Mouse (Mus musculus) midbrain, embryonic 10.5 days (tissue): ENCODE data around the gene Clca3a1. TPM values are rescaled to one million over a fixed set of nuclear protein-coding genes. Genes with fewer than 3 reads are reported as not detected.

Experiments used
- DNase-seq: peaks from one replicate; pipeline ENCODE4 v3.0.0-alpha.2; 2017; ENCODE audit warnings: low spot score
- H3K27ac ChIP-seq: fragments of 300-500 bp; sonication (generic); replicated peaks from 2 replicates; pipeline ENCODE4 v1.5.1; 2016; ENCODE audit warnings: mild to moderate bottlenecking
- H3K27me3 ChIP-seq: fragments of 300-500 bp; sonication (generic); 2 replicates; pipeline ENCODE4 v1.6.1; 2016; ENCODE audit warnings: low read depth, mild to moderate bottlenecking; ENCODE audit not compliant: poor library complexity, severe bottlenecking
- H3K36me3 ChIP-seq: fragments of 300-500 bp; sonication (generic); 2 replicates; pipeline ENCODE4 v1.6.1; 2016; ENCODE audit warnings: mild to moderate bottlenecking, moderate library complexity
- H3K4me1 ChIP-seq: fragments of 300-500 bp; sonication (generic); 2 replicates; pipeline ENCODE4 v1.6.1; 2016
- H3K4me3 ChIP-seq: fragments of 300-500 bp; sonication (generic); 2 replicates; pipeline ENCODE4 v1.5.1; 2016; ENCODE audit warnings: mild to moderate bottlenecking, moderate library complexity
- H3K9me3 ChIP-seq: fragments of 300-500 bp; sonication (generic); replicated peaks from 2 replicates; pipeline ENCODE4 v1.6.1; 2016; ENCODE audit warnings: mild to moderate bottlenecking
- WGBS: fragments of 180-500 bp; shearing (Covaris S2); methylation state at CpG from one replicate; pipeline ENCODE4 v1.1.7; 2016; 5-methylcytosine and 5-hydroxymethylcytosine counted together
- polyA plus RNA-seq: library from polyadenylated mRNA; unstranded; fragments of >200 nt; fragmentation: Nextera tagmentation; extraction: Ambion mirVana; gene quantifications from 2 replicates; pipeline ENCODE4 v1.2.1, GENCODE M21; 2016

Clca3a1 gene
- polyA plus RNA-seq, 1 experiment from 2014 or later: not detected

- no peak for DNase-seq
- no peak overlapping the region for H3K27ac ChIP-seq
- 91% methylated on average over 7 of the region's 7 CpGs for WGBS
- H3K36me3 ChIP-seq: peaks cover 23% of the 10 kb centered on the region
- H3K4me1 ChIP-seq: peaks cover 38% of the 10 kb centered on the region
- no peaks in the 10 kb centered on the region for H3K27me3 ChIP-seq
- H3K4me3 ChIP-seq: no peak overlapping the region
- no peaks in the 10 kb centered on the region for H3K9me3 ChIP-seq
Measured at GRCm38 (mm10) chr3:144715033-144715432, 45.7 kb downstream of the Clca3a1 start.

- no peaks in the 10 kb centered on the region for H3K9me3 ChIP-seq
- no peak for DNase-seq
- peaks cover 23% of the 10 kb centered on the region for H3K36me3 ChIP-seq
- peaks cover 38% of the 10 kb centered on the region for H3K4me1 ChIP-seq
- no peak overlapping the region for H3K4me3 ChIP-seq
- no peak overlapping the region for H3K27ac ChIP-seq
- 83% methylated on average over 8 of the region's 8 CpGs for WGBS
- no peaks in the 10 kb centered on the region for H3K27me3 ChIP-seq
Measured at GRCm38 (mm10) chr3:144714606-144715005, 46.2 kb downstream of the Clca3a1 start.

- H3K4me3 ChIP-seq: no peak overlapping the region
- no peaks in the 10 kb centered on the region for H3K27me3 ChIP-seq
- 49% methylated on average over 7 of the region's 7 CpGs for WGBS
- no peaks in the 10 kb centered on the region for H3K9me3 ChIP-seq
- H3K27ac ChIP-seq: no peak overlapping the region
- H3K36me3 ChIP-seq: peaks cover 27% of the 10 kb centered on the region
- no peak for DNase-seq
- H3K4me1 ChIP-seq: peaks cover 37% of the 10 kb centered on the region
Measured at GRCm38 (mm10) chr3:144714126-144714525, 46.7 kb downstream of the Clca3a1 start.

GRCm38 (mm10) chr3:144711607-144712206, 49.1 kb downstream of the Clca3a1 start:
- Histone ChIP-seq H3K4me3 (no peak overlapping the region), H3K9me3 (no peaks in the 10 kb centered on the region), H3K27me3 (no peaks in the 10 kb centered on the region), H3K27ac (no peak overlapping the region), H3K36me3 (peaks cover 41% of the 10 kb centered on the region), H3K4me1 (peaks cover 30% of the 10 kb centered on the region)
- 84% methylated on average over 6 of the region's 6 CpGs for WGBS
- no peak for DNase-seq

- Histone ChIP-seq H3K36me3 (peaks cover 65% of the 10 kb centered on the region), H3K27ac (no peak overlapping the region), H3K4me1 (peaks cover 9% of the 10 kb centered on the region), H3K9me3 (no peaks in the 10 kb centered on the region), H3K4me3 (no peak overlapping the region), H3K27me3 (no peaks in the 10 kb centered on the region)
- 91% methylated on average over 5 of the region's 5 CpGs for WGBS
- DNase-seq: no peak
Measured at GRCm38 (mm10) chr3:144708612-144709011, 52.2 kb downstream of the Clca3a1 start.

GRCm38 (mm10) chr3:144703959-144704358, 56.8 kb downstream of the Clca3a1 start:
- no peak overlapping the region for H3K27ac ChIP-seq
- DNase-seq: no peak
- peaks cover 67% of the 10 kb centered on the region for H3K36me3 ChIP-seq
- WGBS: 91% methylated on average over 6 of the region's 6 CpGs
- no peaks in the 10 kb centered on the region for H3K9me3 ChIP-seq
- peaks cover 9% of the 10 kb centered on the region for H3K4me1 ChIP-seq
- H3K27me3 ChIP-seq: no peaks in the 10 kb centered on the region
- no peak overlapping the region for H3K4me3 ChIP-seq

GRCm38 (mm10) chr3:144698790-144699433, 61.9 kb downstream of the Clca3a1 start:
- Histone ChIP-seq H3K4me3 (no peak overlapping the region), H3K4me1 (no peaks in the 10 kb centered on the region), H3K36me3 (peaks cover 72% of the 10 kb centered on the region), H3K9me3 (no peaks in the 10 kb centered on the region), H3K27ac (no peak overlapping the region), H3K27me3 (no peaks in the 10 kb centered on the region)
- DNase-seq: no peak
- 84% methylated on average over 5 of the region's 5 CpGs for WGBS

- Histone ChIP-seq H3K27ac (no peak overlapping the region), H3K4me1 (no peaks in the 10 kb centered on the region), H3K4me3 (no peak overlapping the region), H3K36me3 (peaks cover 71% of the 10 kb centered on the region), H3K9me3 (no peaks in the 10 kb centered on the region), H3K27me3 (no peaks in the 10 kb centered on the region)
- WGBS: 94% methylated on average over 3 of the region's 3 CpGs
- DNase-seq: no peak
Measured at GRCm38 (mm10) chr3:144697942-144698341, 62.8 kb downstream of the Clca3a1 start.

GRCm38 (mm10) chr3:144697154-144697553, 63.6 kb downstream of the Clca3a1 start:
- no peak overlapping the region for H3K27ac ChIP-seq
- H3K4me3 ChIP-seq: no peak overlapping the region
- no peak for DNase-seq
- no peaks in the 10 kb centered on the region for H3K4me1 ChIP-seq
- peaks cover 69% of the 10 kb centered on the region for H3K36me3 ChIP-seq
- H3K9me3 ChIP-seq: no peaks in the 10 kb centered on the region
- WGBS: 88% methylated on average over 5 of the region's 5 CpGs
- H3K27me3 ChIP-seq: no peaks in the 10 kb centered on the region

GRCm38 (mm10) chr3:144694941-144695340, 65.8 kb downstream of the Clca3a1 start:
- H3K36me3 ChIP-seq: peaks cover 67% of the 10 kb centered on the region
- no peak for DNase-seq
- H3K4me3 ChIP-seq: no peak overlapping the region

GRCm38 (mm10) chr3:144694040-144694439, 66.7 kb downstream of the Clca3a1 start:
- H3K36me3 ChIP-seq: peaks cover 62% of the 10 kb centered on the region
- no peak overlapping the region for H3K4me3 ChIP-seq
- no peak overlapping the region for H3K27ac ChIP-seq
- peaks cover 7% of the 10 kb centered on the region for H3K4me1 ChIP-seq
- no peak for DNase-seq
- WGBS: 94% methylated on average over 10 of the region's 10 CpGs
- H3K27me3 ChIP-seq: no peaks in the 10 kb centered on the region
- H3K9me3 ChIP-seq: no peaks in the 10 kb centered on the region

More at GRCm38 (mm10) chr3:144694941-144695340, 65.8 kb downstream of the Clca3a1 start:
- Histone ChIP-seq H3K27me3 (no peaks in the 10 kb centered on the region), H3K27ac (no peak overlapping the region), H3K4me1 (no peaks in the 10 kb centered on the region), H3K9me3 (no peaks in the 10 kb centered on the region)
- WGBS: 91% methylated on average over 7 of the region's 7 CpGs

- no peaks in the 10 kb centered on the region for H3K9me3 ChIP-seq
- peaks cover 58% of the 10 kb centered on the region for H3K36me3 ChIP-seq
- no peak overlapping the region for H3K4me3 ChIP-seq
- DNase-seq: no peak
- 70% methylated on average over 3 of the region's 3 CpGs for WGBS
- H3K27ac ChIP-seq: no peak overlapping the region
- no peaks in the 10 kb centered on the region for H3K27me3 ChIP-seq
- peaks cover 8% of the 10 kb centered on the region for H3K4me1 ChIP-seq
Measured at GRCm38 (mm10) chr3:144692052-144692451, 68.7 kb downstream of the Clca3a1 start.

GRCm38 (mm10) chr3:144689236-144689635, 71.5 kb downstream of the Clca3a1 start:
- WGBS: 11% methylated on average over 11 of the region's 11 CpGs
- H3K9me3 ChIP-seq: no peaks in the 10 kb centered on the region
- no peak overlapping the region for H3K27ac ChIP-seq
- H3K27me3 ChIP-seq: no peaks in the 10 kb centered on the region
- no peak overlapping the region for H3K4me3 ChIP-seq
- H3K4me1 ChIP-seq: peaks cover 8% of the 10 kb centered on the region
- H3K36me3 ChIP-seq: peaks cover 34% of the 10 kb centered on the region
- DNase-seq: peak; percentile 79
